Mouse (Mus musculus) hindlimb bud, embryonic 11.5 days (tissue): ENCODE measurements around the gene Rfk.

Source experiments
- DNase-seq: peaks from one replicate; pipeline ENCODE4 v3.0.0-alpha.2; 2012; ENCODE audit warnings: low read depth, low spot score; ENCODE audit errors: extremely low spot score

Gene Rfk

GRCm38 (mm10) chr19:17443581-17443980 is 49.7 kb downstream of the Rfk start:
- no peak for DNase-seq
